Mouse (Mus musculus): Measurements from ENCODE around the gene Grpel1. TPM values are rescaled to one million over a fixed set of nuclear protein-coding genes. Genes with fewer than 3 reads are reported as not detected.

The Grpel1 gene
- polyA plus RNA-seq, 1 experiment: 17.4 TPM

DNA sequence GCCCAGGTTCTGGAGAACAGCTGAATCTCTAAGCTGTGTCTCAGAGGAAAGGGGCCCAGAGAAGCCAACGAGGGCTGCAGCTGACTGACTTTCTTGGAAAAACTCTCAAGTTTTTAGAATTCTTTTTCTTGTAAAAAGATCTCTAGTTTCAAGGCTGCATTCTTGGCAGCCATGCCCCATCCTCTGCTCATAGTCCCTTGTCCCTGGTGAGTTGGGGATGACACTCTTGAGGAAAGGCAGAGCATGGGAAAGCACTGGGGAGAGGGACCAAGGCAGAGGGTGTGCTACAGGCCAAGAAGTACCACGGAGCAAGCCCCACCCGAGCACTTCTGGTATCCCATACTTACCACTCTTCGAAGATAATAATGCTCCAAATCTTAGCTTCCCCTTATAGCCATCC, 27.9 kb upstream of the Grpel1 start:
- no peak overlapping the region for H3K4me3 ChIP-seq (replicated peaks)
- H3K27me3 ChIP-seq (replicated peaks): peaks cover 74% of the 10 kb centered on the region
- 0 out of 2 replicates have a peak, but pooled peaks cover 4% of the 10 kb centered on the region for H3K9me3 ChIP-seq
- no peaks in the 10 kb centered on the region for H3K4me1 ChIP-seq
- H3K36me3 ChIP-seq (replicated peaks; ENCODE audit: low read length): no peaks in the 10 kb centered on the region
- TF ChIP-seq GATA1 (IDR thresholded peaks at IDR 0.05; ENCODE audit: borderline replicate concordance, low read length) (no peak), FLI1 (IDR thresholded peaks at IDR 0.05; ENCODE audit: low read length) (no peak)

- TF ChIP-seq FLI1 (IDR thresholded peaks at IDR 0.05; ENCODE audit: low read length) (no peak), GATA1 (IDR thresholded peaks at IDR 0.05; ENCODE audit: borderline replicate concordance, low read length) (no peak)
- H3K4me3 ChIP-seq (replicated peaks): no peak overlapping the region
- H3K36me3 ChIP-seq (replicated peaks; ENCODE audit: low read length): no peaks in the 10 kb centered on the region
- 0 out of 2 replicates have a peak, but pooled peaks cover 4% of the 10 kb centered on the region for H3K9me3 ChIP-seq
- no peaks in the 10 kb centered on the region; the same call in 1 of the 2 replicates for H3K4me1 ChIP-seq
- H3K27me3 ChIP-seq (replicated peaks): peaks cover 80% of the 10 kb centered on the region
These were observed 24.1 kb upstream of the Grpel1 start for GRCm38 (mm10) chr5:36440741-36441140.

DNA sequence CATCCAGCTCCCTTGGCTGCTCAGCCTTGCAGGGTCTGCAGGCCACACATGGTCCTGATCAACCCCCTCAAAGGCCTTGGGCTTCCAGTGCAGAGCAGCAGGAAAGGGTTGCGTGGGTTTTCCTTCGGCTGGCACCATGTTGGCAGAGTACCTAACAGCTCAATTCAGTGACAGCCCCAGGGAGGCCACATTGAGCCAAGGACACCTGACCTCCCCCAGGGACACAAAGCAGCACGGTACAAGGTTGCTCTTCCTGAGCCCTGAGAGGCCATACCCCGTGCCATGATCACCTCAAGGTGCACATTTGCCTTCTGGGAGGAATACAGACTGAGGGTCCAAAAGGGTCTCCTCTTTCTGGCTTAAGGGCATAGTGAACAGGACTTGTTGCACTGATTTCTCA, 20.2 kb upstream of the Grpel1 start:
- Histone ChIP-seq H3K4me3 (replicated peaks) (no peak overlapping the region), H3K27me3 (replicated peaks) (peaks cover 86% of the 10 kb centered on the region), H3K9me3 (peaks cover 8% of the 10 kb centered on the region; the same call in 1 of the 2 replicates), H3K36me3 (replicated peaks; ENCODE audit: low read length) (no peaks in the 10 kb centered on the region), H3K4me1 (no peaks in the 10 kb centered on the region; the same call in 1 of the 2 replicates)
- TF ChIP-seq FLI1 (IDR thresholded peaks at IDR 0.05; ENCODE audit: low read length) (no peak), GATA1 (IDR thresholded peaks at IDR 0.05; ENCODE audit: borderline replicate concordance, low read length) (no peak)

- H3K9me3 ChIP-seq: peaks cover 8% of the 10 kb centered on the region; the same call in 1 of the 2 replicates
- H3K4me3 ChIP-seq (replicated peaks): no peak overlapping the region
- peaks cover 87% of the 10 kb centered on the region for H3K27me3 ChIP-seq (replicated peaks)
- no peaks in the 10 kb centered on the region for H3K36me3 ChIP-seq (replicated peaks; ENCODE audit: low read length)
- H3K4me1 ChIP-seq: peaks cover 4% of the 10 kb centered on the region
- no peak for TF ChIP-seq FLI1 (IDR thresholded peaks at IDR 0.05; ENCODE audit: low read length)
- TF ChIP-seq GATA1 (IDR thresholded peaks at IDR 0.05; ENCODE audit: borderline replicate concordance, low read length): no peak
These were observed 19.8 kb upstream of the Grpel1 start for GRCm38 (mm10) chr5:36445028-36445427.

DNA sequence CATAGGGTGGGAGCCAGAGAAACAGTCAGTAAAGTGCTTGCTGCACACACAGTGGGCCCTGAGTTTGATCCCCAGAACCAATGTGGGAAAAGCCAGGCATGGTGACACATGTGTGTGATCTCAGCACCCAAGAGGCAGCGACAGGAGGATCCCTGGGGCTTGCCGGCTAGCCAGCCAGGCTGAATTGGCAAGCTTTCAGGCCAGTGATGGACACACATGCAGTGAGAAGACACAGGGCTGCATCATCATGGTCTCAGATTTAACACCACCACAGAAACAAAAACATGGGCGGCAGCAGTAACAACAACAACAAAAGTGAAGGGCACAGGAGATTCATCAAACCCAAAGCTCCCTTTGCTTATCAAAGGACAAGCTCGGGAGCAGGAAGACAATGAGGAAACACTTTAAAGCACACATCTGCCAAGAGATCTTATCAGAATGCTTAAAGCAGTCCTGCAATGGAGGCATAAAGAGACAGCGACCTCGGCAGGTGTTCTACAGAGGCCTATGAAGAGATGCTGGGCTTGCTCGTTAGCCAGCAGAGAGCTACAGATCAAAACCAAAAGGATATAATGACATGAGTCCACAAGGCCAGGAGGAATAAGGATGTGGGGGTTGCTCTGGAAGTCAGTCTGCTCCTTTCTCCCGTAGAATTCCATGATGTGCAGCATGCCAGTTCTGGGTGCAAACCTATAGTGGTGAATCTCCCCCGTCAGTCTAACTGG, 18.5 kb upstream of the Grpel1 start:
- H3K27me3 ChIP-seq (replicated peaks): peaks cover 85% of the 10 kb centered on the region
- peaks cover 8% of the 10 kb centered on the region; the same call in 1 of the 2 replicates for H3K9me3 ChIP-seq
- H3K36me3 ChIP-seq (replicated peaks; ENCODE audit: low read length): no peaks in the 10 kb centered on the region
- TF ChIP-seq GATA1 (IDR thresholded peaks at IDR 0.05; ENCODE audit: borderline replicate concordance, low read length) (no peak), FLI1 (IDR thresholded peaks at IDR 0.05; ENCODE audit: low read length) (no peak)
- peaks cover 9% of the 10 kb centered on the region for H3K4me1 ChIP-seq
- no peak overlapping the region for H3K4me3 ChIP-seq (replicated peaks)

- Histone ChIP-seq H3K36me3 (replicated peaks; ENCODE audit: low read length) (no peaks in the 10 kb centered on the region), H3K27me3 (replicated peaks) (peaks cover 90% of the 10 kb centered on the region), H3K4me1 (peaks cover 16% of the 10 kb centered on the region), H3K9me3 (peaks cover 8% of the 10 kb centered on the region; the same call in 1 of the 2 replicates), H3K4me3 (replicated peaks) (no peak overlapping the region)
- TF ChIP-seq GATA1 (IDR thresholded peaks at IDR 0.05; ENCODE audit: borderline replicate concordance, low read length): no peak
- TF ChIP-seq FLI1 (IDR thresholded peaks at IDR 0.05; ENCODE audit: low read length): no peak
These were observed 16.9 kb upstream of the Grpel1 start for GRCm38 (mm10) chr5:36447872-36448271.

- no peaks in the 10 kb centered on the region for H3K36me3 ChIP-seq (replicated peaks; ENCODE audit: low read length)
- H3K27me3 ChIP-seq (replicated peaks): peaks cover 88% of the 10 kb centered on the region
- peaks cover 8% of the 10 kb centered on the region; the same call in 1 of the 2 replicates for H3K9me3 ChIP-seq
- TF ChIP-seq GATA1 (IDR thresholded peaks at IDR 0.05; ENCODE audit: borderline replicate concordance, low read length): no peak
- TF ChIP-seq FLI1 (IDR thresholded peaks at IDR 0.05; ENCODE audit: low read length): no peak
- H3K4me3 ChIP-seq (replicated peaks): no peak overlapping the region
- H3K4me1 ChIP-seq: peaks cover 16% of the 10 kb centered on the region
These were observed 15.0 kb upstream of the Grpel1 start for GRCm38 (mm10) chr5:36449710-36450358.

DNA sequence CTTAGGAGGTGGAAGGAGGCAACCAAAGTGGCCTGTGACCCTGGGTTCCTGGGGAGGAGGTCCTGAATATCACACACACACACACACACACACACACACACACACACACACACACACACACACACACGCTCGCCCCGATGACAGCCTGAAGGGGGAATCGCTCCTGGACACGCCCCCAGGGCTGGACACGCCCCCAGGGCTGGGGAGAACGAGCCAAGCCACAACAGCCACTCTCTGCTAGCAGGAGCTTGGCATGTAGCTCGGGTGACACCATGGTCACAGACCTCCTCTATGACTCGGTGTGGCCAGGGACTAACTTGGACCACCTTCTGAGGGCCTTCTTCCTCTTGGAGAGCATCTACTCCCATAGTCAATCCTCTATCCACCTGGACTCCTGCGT, 13.7 kb upstream of the Grpel1 start:
- H3K9me3 ChIP-seq: peaks cover 8% of the 10 kb centered on the region; the same call in 1 of the 2 replicates
- TF ChIP-seq GATA1 (IDR thresholded peaks at IDR 0.05; ENCODE audit: borderline replicate concordance, low read length): no peak
- TF ChIP-seq FLI1 (IDR thresholded peaks at IDR 0.05; ENCODE audit: low read length): no peak
- H3K27me3 ChIP-seq (replicated peaks): peaks cover 87% of the 10 kb centered on the region
- H3K4me3 ChIP-seq (replicated peaks): no peak overlapping the region
- peaks cover 16% of the 10 kb centered on the region for H3K4me1 ChIP-seq
- no peaks in the 10 kb centered on the region for H3K36me3 ChIP-seq (replicated peaks; ENCODE audit: low read length)

- Histone ChIP-seq H3K9me3 (peaks cover 8% of the 10 kb centered on the region; the same call in 1 of the 2 replicates), H3K4me3 (replicated peaks) (no peak overlapping the region), H3K4me1 (peaks cover 22% of the 10 kb centered on the region), H3K36me3 (replicated peaks; ENCODE audit: low read length) (no peaks in the 10 kb centered on the region), H3K27me3 (replicated peaks) (peaks cover 87% of the 10 kb centered on the region)
- no peak for TF ChIP-seq FLI1 (IDR thresholded peaks at IDR 0.05; ENCODE audit: low read length)
- TF ChIP-seq GATA1 (IDR thresholded peaks at IDR 0.05; ENCODE audit: borderline replicate concordance, low read length): no peak
These were observed 12.9 kb upstream of the Grpel1 start for GRCm38 (mm10) chr5:36451872-36452389.

GRCm38 (mm10) chr5:36452821-36453220, 12.0 kb upstream of the Grpel1 start:
- Histone ChIP-seq H3K4me1 (peaks cover 26% of the 10 kb centered on the region), H3K36me3 (replicated peaks; ENCODE audit: low read length) (no peaks in the 10 kb centered on the region), H3K4me3 (replicated peaks) (no peak overlapping the region), H3K9me3 (peaks cover 5% of the 10 kb centered on the region; the same call in 1 of the 2 replicates), H3K27me3 (replicated peaks) (peaks cover 86% of the 10 kb centered on the region)
- TF ChIP-seq GATA1 (IDR thresholded peaks at IDR 0.05; ENCODE audit: borderline replicate concordance, low read length) (no peak), FLI1 (IDR thresholded peaks at IDR 0.05; ENCODE audit: low read length) (no peak)
